Comparison of ENCODE assay signal across 17 mouse cellular contexts in genomic region chr4:145236027-145236426, GRCm38 (mm10). TPM values are rescaled to one million over a fixed set of nuclear protein-coding genes. Genes with fewer than 3 reads are reported as not detected.
A peak's percentile ranks its signal among the peaks of the same experiment; 100 is the strongest.
DNase-seq lines count a peak whose midpoint lies in the region; ATAC-seq and TF ChIP-seq lines count a peak whose summit lies in the region.
"Had no signal": no experiment of that assay in that cellular context is flagged by ENCODE, and none has a peak within 500 bp of the region (broad histone marks: within the 10 kb centered on the region; RNA-seq: fewer than 3 reads in every experiment).

No protein-coding gene starts in this region.

- no peaks in the 10 kb centered on the region for H3K27me3 ChIP-seq in spleen, adult 2 months (ENCODE audit: control insufficient read depth, insufficient read depth, low read length)
- no peaks in the 10 kb centered on the region for H3K27me3 ChIP-seq in splenic B cell, adult 2 months (ENCODE audit: control insufficient read depth, insufficient read depth, low read length, poor library complexity, severe bottlenecking)
- no peaks in the 10 kb centered on the region for H3K27me3 ChIP-seq in kidney, embryonic 16.5 days (ENCODE audit: insufficient read depth, low read length)
- no peaks in the 10 kb centered on the region for H3K27me3 ChIP-seq in forebrain, embryonic 12.5 days
- H3K27me3 ChIP-seq: liver, embryonic 13.5 days; lung, embryonic 15.5 days; midbrain, embryonic 13.5 days had no signal

- H3K4me3 ChIP-seq in spleen, adult 2 months (ENCODE audit: extremely low read depth, insufficient read depth, insufficient read length): no peak overlapping the region
- H3K4me3 ChIP-seq in lung, adult 2 months (replicated peaks; ENCODE audit: extremely low read depth, low read depth, low read length): no peak overlapping the region
- no peak overlapping the region for H3K4me3 ChIP-seq in kidney, embryonic 16.5 days (ENCODE audit: low read length)
- H3K4me3 ChIP-seq in forebrain, embryonic 12.5 days (replicated peaks): no peak overlapping the region
- H3K4me3 ChIP-seq: liver, embryonic 13.5 days; lung, embryonic 15.5 days; midbrain, embryonic 13.5 days had no signal

- no peaks in the 10 kb centered on the region for H3K36me3 ChIP-seq in spleen, adult 2 months (ENCODE audit: control insufficient read depth, insufficient read depth, low read length)
- no peaks in the 10 kb centered on the region for H3K36me3 ChIP-seq in splenic B cell, adult 2 months (ENCODE audit: control insufficient read depth, insufficient read depth, low read length, poor library complexity, severe bottlenecking)
- H3K36me3 ChIP-seq in kidney, embryonic 16.5 days (ENCODE audit: insufficient read depth, low read length): no peaks in the 10 kb centered on the region
- no peaks in the 10 kb centered on the region for H3K36me3 ChIP-seq in forebrain, embryonic 12.5 days (replicated peaks)
- H3K36me3 ChIP-seq: liver, embryonic 13.5 days; lung, embryonic 15.5 days; midbrain, embryonic 13.5 days had no signal

- no peak for TF ChIP-seq POLR2A in spleen, adult 2 months (IDR thresholded peaks at IDR 0.05; ENCODE audit: low read depth, low read length)
- no peak for TF ChIP-seq POLR2A in lung, adult 2 months (IDR thresholded peaks at IDR 0.05; ENCODE audit: borderline replicate concordance, extremely low read depth, low read depth, low read length)

- H3K27ac ChIP-seq in spleen, adult 2 months (ENCODE audit: insufficient read depth, low read length): peak overlapping the region; percentile 41; the same call in 1 of the 2 replicates
- no peak overlapping the region for H3K27ac ChIP-seq in kidney, embryonic 16.5 days (ENCODE audit: low read length)
- no peak overlapping the region for H3K27ac ChIP-seq in forebrain, embryonic 12.5 days
- H3K27ac ChIP-seq: hindbrain, embryonic 14.5 days; liver, embryonic 13.5 days; lung, embryonic 15.5 days; macrophage; midbrain, embryonic 13.5 days had no signal

- peaks cover 50% of the 10 kb centered on the region for H3K4me1 ChIP-seq in spleen, adult 2 months (ENCODE audit: control insufficient read depth, insufficient read depth, insufficient read length)
- peaks cover 11% of the 10 kb centered on the region; the same call in 1 of the 2 replicates for H3K4me1 ChIP-seq in lung, adult 2 months (ENCODE audit: control insufficient read depth, insufficient read depth, low read length)
- peaks cover 17% of the 10 kb centered on the region for H3K4me1 ChIP-seq in kidney, embryonic 16.5 days (ENCODE audit: insufficient read depth, low read length)
- peaks cover 7% of the 10 kb centered on the region; the same call in 1 of the 2 replicates for H3K4me1 ChIP-seq in forebrain, embryonic 12.5 days

- ATAC-seq in inflammation-experienced regulatory T-cells, adult 6 months: peak; percentile 75
- no peak for ATAC-seq in kidney, embryonic 16.5 days (ENCODE audit: low FRiP score, low TSS enrichment)
- ATAC-seq in forebrain, embryonic 12.5 days (ENCODE audit: low FRiP score): no peak
- ATAC-seq: intestine, embryonic 16.5 days; midbrain, embryonic 13.5 days had no signal

- peak in 1 of 2 experiments; percentile 72 for DNase-seq in spleen, adult 2 months (ENCODE audit: low read depth in 1 of 2, low spot score in 2 of 2)
- DNase-seq in spleen, postnatal 10 days (ENCODE audit: low spot score in 2 of 2): no peak
- DNase-seq in splenic B cell, adult 2 months (ENCODE audit: low read depth, low spot score): peak; percentile 68
- DNase-seq in lung, adult 2 months: no peak
- no peak for DNase-seq in adrenal gland, adult 18-20 months (ENCODE audit: low spot score in 2 of 2)
- DNase-seq: cerebellum, adult 8-10 months; heart, adult 18-20 months; kidney, postnatal 4 days; liver, embryonic 13.5 days had no signal

- no peak overlapping the region for H3K4me2 ChIP-seq in kidney, embryonic 16.5 days (replicated peaks; ENCODE audit: low read depth, low read length)
- no peak overlapping the region for H3K4me2 ChIP-seq in forebrain, embryonic 12.5 days
- H3K4me2 ChIP-seq: hindbrain, embryonic 14.5 days; liver, embryonic 13.5 days; lung, embryonic 15.5 days; midbrain, embryonic 13.5 days had no signal

- no peak for TF ChIP-seq CTCF in spleen, adult 2 months (IDR thresholded peaks at IDR 0.05; ENCODE audit: extremely low read depth, insufficient read depth, insufficient read length, insufficient replicate concordance)
- no peak for TF ChIP-seq CTCF in lung, adult 2 months (IDR thresholded peaks at IDR 0.05; ENCODE audit: insufficient read depth, low read length)

- H3K9me3 ChIP-seq in kidney, embryonic 16.5 days (ENCODE audit: low read length): no peaks in the 10 kb centered on the region
- no peaks in the 10 kb centered on the region for H3K9me3 ChIP-seq in forebrain, embryonic 12.5 days
- H3K9me3 ChIP-seq: liver, embryonic 13.5 days; lung, embryonic 15.5 days; midbrain, embryonic 13.5 days had no signal

- no peak overlapping the region for H3K9ac ChIP-seq in kidney, embryonic 16.5 days (replicated peaks; ENCODE audit: low read length)
- H3K9ac ChIP-seq in forebrain, embryonic 12.5 days: no peak overlapping the region
- H3K9ac ChIP-seq: hindbrain, embryonic 14.5 days; liver, embryonic 13.5 days; lung, embryonic 15.5 days; midbrain, embryonic 13.5 days had no signal

- WGBS in spleen, adult 2 months: 26% methylated on average over 7 of the region's 7 CpGs
- WGBS in lung, adult 2 months: 79% methylated on average over 7 of the region's 7 CpGs
- WGBS in kidney, embryonic 16.5 days: 82% methylated on average over 7 of the region's 7 CpGs
- 93% methylated on average over 7 of the region's 7 CpGs for WGBS in forebrain, embryonic 12.5 days

RNA-seq across cellular contexts. Expression of gene Tnfrsf1b, which starts 10.6 kb away (rescaled TPM):
- polyA plus RNA-seq in spleen, adult 2 months (2012; rRNA removed): 45.9 and 63.4 TPM in 2 replicates
- 100 to 1,000 TPM in 1 of 3 experiments, 10 to 100 TPM in 2; 83.9 to 124 (median 98.2) TPM for polyA plus RNA-seq in inflammation-experienced regulatory T-cells, adult 6 months (2017; shearing (Covaris generic))
- polyA plus RNA-seq in lung, adult 2 months (2012; rRNA removed): 32.2 and 39.5 TPM in 2 replicates
- 10 to 100 TPM in 1 of 2 experiments, 1 to 10 TPM in 1; 8.5 to 18.4 TPM for total RNA-seq in adrenal gland, adult 18-20 months (2021)
- 3.4 and 3.7 TPM in 2 replicates for polyA plus RNA-seq in kidney, embryonic 16.5 days (2015; fragmentation: Nextera tagmentation; extraction: Ambion mirVana)
- 1.3 and 1.6 TPM in 2 replicates for polyA plus RNA-seq in forebrain, embryonic 12.5 days (2016; fragmentation: Nextera tagmentation; extraction: Ambion mirVana)

RNA-seq across cellular contexts. Expression of gene Vps13d, which starts 41.2 kb away (rescaled TPM):
- polyA plus RNA-seq in spleen, adult 2 months (2012; rRNA removed): 10.2 and 12.1 TPM in 2 replicates
- 10 to 100 TPM; 10.6 to 27.5 (median 19.6) TPM for polyA plus RNA-seq in inflammation-experienced regulatory T-cells, adult 6 months (2017; shearing (Covaris generic))
- 10.6 and 15.7 TPM in 2 replicates for polyA plus RNA-seq in lung, adult 2 months (2012; rRNA removed)
- total RNA-seq in adrenal gland, adult 18-20 months (2021): 10 to 100 TPM; 48.1 to 71.3 TPM
- polyA plus RNA-seq in kidney, embryonic 16.5 days (2015; fragmentation: Nextera tagmentation; extraction: Ambion mirVana): 10.5 and 10.6 TPM in 2 replicates
- polyA plus RNA-seq in forebrain, embryonic 12.5 days (2016; fragmentation: Nextera tagmentation; extraction: Ambion mirVana): 5.7 and 7.0 TPM in 2 replicates
